Mouse (Mus musculus): ENCODE results near the gene Olfr1261. TPM values are rescaled to one million over a fixed set of nuclear protein-coding genes. Genes with fewer than 3 reads are reported as not detected.

Olfr1261 gene
- not detected in 2 replicates for polyA plus RNA-seq (2014; fragmentation: Nextera tagmentation; extraction: Ambion mirVana)

- Histone ChIP-seq H3K36me3 (ENCODE audit: control insufficient read depth, insufficient read depth, low read length) (no peaks in the 10 kb centered on the region), H3K9ac (ENCODE audit: low read depth, low read length) (no peak within 1 kb of the TSS), H3K27ac (ENCODE audit: low read depth, low read length) (no peak within 1 kb of the TSS), H3K4me1 (replicated peaks; ENCODE audit: control insufficient read depth, insufficient read depth, low read length) (no peaks in the 10 kb centered on the region), H3K27me3 (replicated peaks; ENCODE audit: control insufficient read depth, insufficient read depth, low read length) (no peaks in the 10 kb centered on the region), H3K9me3 (ENCODE audit: control insufficient read depth, low read length) (no peaks in the 10 kb centered on the region), H3K4me2 (no peak within 1 kb of the TSS), H3K4me3 (ENCODE audit: low read depth, low read length) (no peak within 1 kb of the TSS)
- ATAC-seq (replicated peaks; ENCODE audit: low FRiP score) (no peak), DNase-seq (ENCODE audit: low spot score) (no peak)
Measured at GRCm38 (mm10) chr2:89990921-89991320, at the start of gene Olfr1261. Olfr1261 (plus strand) TSS chr2:89991221.

- ATAC-seq (replicated peaks; ENCODE audit: low FRiP score) (no peak), DNase-seq (ENCODE audit: low spot score) (no peak)
- H3K4me1 ChIP-seq (replicated peaks; ENCODE audit: control insufficient read depth, insufficient read depth, low read length), result no peaks in the 10 kb centered on the region
- no peaks in the 10 kb centered on the region for H3K27me3 ChIP-seq (replicated peaks; ENCODE audit: control insufficient read depth, insufficient read depth, low read length)
- H3K4me2 ChIP-seq, result no peak within 1 kb of the TSS
- no peak within 1 kb of the TSS for H3K4me3 ChIP-seq (ENCODE audit: low read depth, low read length)
- H3K9me3 ChIP-seq (ENCODE audit: control insufficient read depth, low read length), result no peaks in the 10 kb centered on the region
- H3K9ac ChIP-seq (ENCODE audit: low read depth, low read length), result no peak within 1 kb of the TSS
- no peaks in the 10 kb centered on the region for H3K36me3 ChIP-seq (ENCODE audit: control insufficient read depth, insufficient read depth, low read length)
- no peak within 1 kb of the TSS for H3K27ac ChIP-seq (ENCODE audit: low read depth, low read length)
- 79% methylated on average over 5 of the region's 5 CpGs for WGBS
Measured at GRCm38 (mm10) chr2:89948564-89948963, 42.5 kb upstream of the Olfr1261 start, which contains the start of gene Olfr1259. Olfr1259 (minus strand) TSS chr2:89948664.

- DNase-seq (ENCODE audit: low spot score) (no peak), ATAC-seq (replicated peaks; ENCODE audit: low FRiP score) (no peak)
- no peak within 1 kb of the TSS for H3K9ac ChIP-seq (ENCODE audit: low read depth, low read length)
- H3K9me3 ChIP-seq (ENCODE audit: control insufficient read depth, low read length), result no peaks in the 10 kb centered on the region
- H3K27me3 ChIP-seq (replicated peaks; ENCODE audit: control insufficient read depth, insufficient read depth, low read length), result no peaks in the 10 kb centered on the region
- H3K36me3 ChIP-seq (ENCODE audit: control insufficient read depth, insufficient read depth, low read length), result no peaks in the 10 kb centered on the region
- 64% methylated on average over 2 of the region's 2 CpGs for WGBS
- H3K4me2 ChIP-seq, result no peak within 1 kb of the TSS
- H3K4me1 ChIP-seq (replicated peaks; ENCODE audit: control insufficient read depth, insufficient read depth, low read length), result no peaks in the 10 kb centered on the region
- no peak within 1 kb of the TSS for H3K27ac ChIP-seq (ENCODE audit: low read depth, low read length)
- no peak within 1 kb of the TSS for H3K4me3 ChIP-seq (ENCODE audit: low read depth, low read length)
Measured at GRCm38 (mm10) chr2:89974184-89974583, 16.8 kb upstream of the Olfr1261 start, which contains the start of gene Olfr1260. Olfr1260 (plus strand) TSS chr2:89974340.

- H3K9me3 ChIP-seq (ENCODE audit: control insufficient read depth, low read length), result no peaks in the 10 kb centered on the region
- ATAC-seq (replicated peaks; ENCODE audit: low FRiP score), result no peak
- H3K4me1 ChIP-seq (replicated peaks; ENCODE audit: control insufficient read depth, insufficient read depth, low read length), result no peaks in the 10 kb centered on the region
- DNase-seq (ENCODE audit: low spot score), result no peak
- no peak overlapping the region for H3K4me2 ChIP-seq
- H3K4me3 ChIP-seq (ENCODE audit: low read depth, low read length), result no peak overlapping the region
- 75% methylated on average over 2 of the region's 2 CpGs for WGBS
- H3K27ac ChIP-seq (ENCODE audit: low read depth, low read length), result no peak overlapping the region
- no peaks in the 10 kb centered on the region for H3K36me3 ChIP-seq (ENCODE audit: control insufficient read depth, insufficient read depth, low read length)
- no peaks in the 10 kb centered on the region for H3K27me3 ChIP-seq (replicated peaks; ENCODE audit: control insufficient read depth, insufficient read depth, low read length)
- no peak overlapping the region for H3K9ac ChIP-seq (ENCODE audit: low read depth, low read length)
Measured at GRCm38 (mm10) chr2:89977709-89978108, 13.3 kb upstream of the Olfr1261 start.

- Histone ChIP-seq H3K27me3 (replicated peaks; ENCODE audit: control insufficient read depth, insufficient read depth, low read length) (no peaks in the 10 kb centered on the region), H3K9ac (ENCODE audit: low read depth, low read length) (no peak within 1 kb of the TSS), H3K27ac (ENCODE audit: low read depth, low read length) (no peak within 1 kb of the TSS), H3K4me3 (ENCODE audit: low read depth, low read length) (no peak within 1 kb of the TSS), H3K9me3 (ENCODE audit: control insufficient read depth, low read length) (no peaks in the 10 kb centered on the region), H3K4me1 (replicated peaks; ENCODE audit: control insufficient read depth, insufficient read depth, low read length) (no peaks in the 10 kb centered on the region), H3K4me2 (no peak within 1 kb of the TSS), H3K36me3 (ENCODE audit: control insufficient read depth, insufficient read depth, low read length) (no peaks in the 10 kb centered on the region)
- DNase-seq (ENCODE audit: low spot score), result no peak
- ATAC-seq (replicated peaks; ENCODE audit: low FRiP score), result no peak
Measured at GRCm38 (mm10) chr2:89999845-90000244, 8.8 kb downstream of the Olfr1261 start, which contains the start of gene Olfr1262. Olfr1262 (plus strand) TSS chr2:90000145.

- ATAC-seq (replicated peaks; ENCODE audit: low FRiP score), result no peak
Measured at GRCm38 (mm10) chr2:90011831-90012230, 20.8 kb downstream of the Olfr1261 start, which contains the start of gene Olfr1263. Olfr1263 (plus strand) TSS chr2:90012131.

GRCm38 (mm10) chr2:90025477-90025876 is 34.5 kb downstream of the Olfr1261 start, which contains the start of gene Olfr1264:
Olfr1264 (minus strand) TSS chr2:90025577.
- no peaks in the 10 kb centered on the region for H3K27me3 ChIP-seq (replicated peaks; ENCODE audit: control insufficient read depth, insufficient read depth, low read length)
- no peak within 1 kb of the TSS for H3K4me2 ChIP-seq
- H3K27ac ChIP-seq (ENCODE audit: low read depth, low read length), result no peak within 1 kb of the TSS
- ATAC-seq (replicated peaks; ENCODE audit: low FRiP score) (no peak), DNase-seq (ENCODE audit: low spot score) (no peak)
- H3K36me3 ChIP-seq (ENCODE audit: control insufficient read depth, insufficient read depth, low read length), result no peaks in the 10 kb centered on the region
- no peaks in the 10 kb centered on the region for H3K4me1 ChIP-seq (replicated peaks; ENCODE audit: control insufficient read depth, insufficient read depth, low read length)
- 78% methylated on average over 2 of the region's 2 CpGs for WGBS
- H3K9ac ChIP-seq (ENCODE audit: low read depth, low read length), result no peak within 1 kb of the TSS
- H3K4me3 ChIP-seq (ENCODE audit: low read depth, low read length), result no peak within 1 kb of the TSS
- H3K9me3 ChIP-seq (ENCODE audit: control insufficient read depth, low read length), result no peaks in the 10 kb centered on the region

More at GRCm38 (mm10) chr2:90011831-90012230, 20.8 kb downstream of the Olfr1261 start, which contains the start of gene Olfr1263:
- Histone ChIP-seq H3K4me1 (replicated peaks; ENCODE audit: control insufficient read depth, insufficient read depth, low read length) (no peaks in the 10 kb centered on the region), H3K36me3 (ENCODE audit: control insufficient read depth, insufficient read depth, low read length) (no peaks in the 10 kb centered on the region), H3K27ac (ENCODE audit: low read depth, low read length) (no peak within 1 kb of the TSS), H3K27me3 (replicated peaks; ENCODE audit: control insufficient read depth, insufficient read depth, low read length) (no peaks in the 10 kb centered on the region), H3K4me3 (ENCODE audit: low read depth, low read length) (no peak within 1 kb of the TSS), H3K9ac (ENCODE audit: low read depth, low read length) (no peak within 1 kb of the TSS), H3K9me3 (ENCODE audit: control insufficient read depth, low read length) (no peaks in the 10 kb centered on the region), H3K4me2 (no peak within 1 kb of the TSS)
- DNase-seq (ENCODE audit: low spot score), result no peak
- WGBS, result 71% methylated on average over 2 of the region's 2 CpGs

GRCm38 (mm10) chr2:90035037-90035436 is 44.0 kb downstream of the Olfr1261 start, which contains the start of gene Olfr1265:
Olfr1265 (plus strand) TSS chr2:90035337.
- Histone ChIP-seq H3K27ac (ENCODE audit: low read depth, low read length) (no peak within 1 kb of the TSS), H3K4me1 (replicated peaks; ENCODE audit: control insufficient read depth, insufficient read depth, low read length) (no peaks in the 10 kb centered on the region), H3K9ac (ENCODE audit: low read depth, low read length) (no peak within 1 kb of the TSS), H3K4me3 (ENCODE audit: low read depth, low read length) (no peak within 1 kb of the TSS), H3K4me2 (no peak within 1 kb of the TSS), H3K36me3 (ENCODE audit: control insufficient read depth, insufficient read depth, low read length) (no peaks in the 10 kb centered on the region), H3K9me3 (ENCODE audit: control insufficient read depth, low read length) (no peaks in the 10 kb centered on the region), H3K27me3 (replicated peaks; ENCODE audit: control insufficient read depth, insufficient read depth, low read length) (no peaks in the 10 kb centered on the region)
- no peak for ATAC-seq (replicated peaks; ENCODE audit: low FRiP score)
- DNase-seq (ENCODE audit: low spot score), result no peak

Measured in liver, embryonic 11.5 days (tissue).